Mouse (Mus musculus): ENCODE results near the gene Hapln4.

DNA sequence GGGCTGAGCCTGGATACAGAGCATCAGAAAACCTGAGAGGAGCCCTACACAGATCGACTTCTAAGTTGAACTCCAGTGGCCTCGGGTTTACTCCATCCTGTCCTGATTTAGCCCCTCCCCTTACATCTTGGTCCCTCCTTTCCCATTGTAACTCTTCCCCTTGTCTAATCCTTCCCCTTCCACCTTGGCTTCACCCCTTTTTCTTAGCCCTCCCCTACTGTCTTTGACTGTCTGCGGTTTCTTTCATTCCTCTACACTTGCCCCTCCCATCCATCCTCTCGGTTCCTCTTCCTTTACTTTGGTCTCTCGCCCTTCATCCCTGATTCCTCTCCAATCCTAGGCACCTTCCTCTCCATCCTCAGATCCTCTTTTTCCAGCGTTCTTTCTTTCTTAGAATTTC is 31.2 kb downstream of the Hapln4 start:
- TF ChIP-seq CTCF (IDR thresholded peaks at IDR 0.05; ENCODE audit: borderline replicate concordance, insufficient read depth, low read length): no peak
- no peak for TF ChIP-seq POLR2A (IDR thresholded peaks at IDR 0.05; ENCODE audit: low read depth, low read length)
